Mouse (Mus musculus) gastrocnemius, postnatal 4 days (tissue): ENCODE measurements around the gene Socs3. TPM values are rescaled to one million over a fixed set of nuclear protein-coding genes. Genes with fewer than 3 reads are reported as not detected.
A peak's percentile ranks its signal among the peaks of the same experiment; 100 is the strongest.

Experiments used
- DNase-seq, 2 experiments: peaks; one replicate each; pipeline ENCODE4 v3.0.0; 2021 to 2022; ENCODE audit warnings: low spot score in 2 of 2, mixed read lengths in 2 of 2
- microRNA-seq: library from miRNA; unstranded; fragments of <30 nt; microRNA quantifications from one replicate; pipeline ENCODE4 v1.2.0, GENCODE M21; 2021
- total RNA-seq, 2 experiments: library from RNA; stranded (reverse); gene quantifications; 2 replicates each; pipeline ENCODE4 v1.2.3; 2021

Socs3 gene
- total RNA-seq, 2 experiments from 2014 or later, result 14.0 to 14.8 TPM

- peak in 1 of 2 experiments; percentile 70 for DNase-seq
These were observed 35.7 kb downstream of the Socs3 start for GRCm38 (mm10) chr11:117934168-117934567.

GRCm38 (mm10) chr11:117932195-117932594, 37.7 kb downstream of the Socs3 start:
- peak in 1 of 2 experiments; percentile 53 for DNase-seq

- no peak for DNase-seq
These were observed 38.3 kb downstream of the Socs3 start for GRCm38 (mm10) chr11:117931576-117931975.

GRCm38 (mm10) chr11:117930781-117931338, 39.0 kb downstream of the Socs3 start:
- peak; percentile 79 to 89 for DNase-seq

- no peak for DNase-seq
These were observed 44.3 kb downstream of the Socs3 start for GRCm38 (mm10) chr11:117925541-117925940.

GRCm38 (mm10) chr11:117924466-117924865, 45.4 kb downstream of the Socs3 start:
- DNase-seq, result no peak

GRCm38 (mm10) chr11:117923279-117923678, 46.6 kb downstream of the Socs3 start:
- DNase-seq, result peak; percentile 42 to 67

- no peak for DNase-seq
These were observed 50.6 kb downstream of the Socs3 start for GRCm38 (mm10) chr11:117919211-117919610.

- no peak for DNase-seq
These were observed 51.3 kb downstream of the Socs3 start for GRCm38 (mm10) chr11:117918541-117918940.

Small RNAs within 50 kb of the gene (microRNA-seq; reads per million reads assigned to microRNA genes)
- gene Mir6933, result not detected

Other genes with a start within 250 kb of the Socs3 start
- gene Tmc8, start 188.0 kb downstream of the Socs3 start, total RNA-seq, result 1 to 10 TPM; 1.8 to 2.0 TPM
- gene Tmc6, start 187.8 kb downstream of the Socs3 start, total RNA-seq, result 10 to 100 TPM; 17.9 to 25.2 TPM
- gene 6030468B19Rik, start 172.4 kb downstream of the Socs3 start, total RNA-seq, result not detected
- gene Gm20708, start 160.4 kb downstream of the Socs3 start, total RNA-seq, result 1 to 10 TPM; 3.3 to 3.6 TPM
- 10 to 100 TPM; 87.9 to 88.6 TPM for gene Syngr2, start 160.4 kb downstream of the Socs3 start, total RNA-seq
- gene Afmid, start 144.1 kb downstream of the Socs3 start, total RNA-seq, result 1 to 10 TPM; 6.1 to 9.6 TPM
- gene Tk1, start 144.0 kb downstream of the Socs3 start, total RNA-seq, result 10 to 100 TPM; 38.4 to 43.9 TPM
- 10 to 100 TPM; 23.2 to 25.2 TPM for gene Birc5, start 120.8 kb downstream of the Socs3 start, total RNA-seq
- not detected for gene Tmem235, start 109.3 kb downstream of the Socs3 start, total RNA-seq
- 1 to 10 TPM; 4.5 to 5.2 TPM for gene Tha1, start 96.6 kb downstream of the Socs3 start, total RNA-seq
- gene Pgs1, start 16.2 kb upstream of the Socs3 start, total RNA-seq, result 10 to 100 TPM; 21.6 to 24.6 TPM
- gene Dnah17, start 160.6 kb upstream of the Socs3 start, total RNA-seq, result under 1 TPM; 0.05 to 0.10 TPM